Mouse (Mus musculus): ENCODE results near the gene Odf3b. TPM values are rescaled to one million over a fixed set of nuclear protein-coding genes. Genes with fewer than 3 reads are reported as not detected.
A peak's percentile ranks its signal among the peaks of the same experiment; 100 is the strongest.

The Odf3b gene
- polyA plus RNA-seq (2015; fragmentation: Nextera tagmentation; extraction: Ambion mirVana) = 0.54 and 0.94 TPM in 2 replicates

- peak within 1 kb of the TSS; percentile 58 for H3K4me2 ChIP-seq (ENCODE audit: low read depth, low read length)
- H3K4me3 ChIP-seq (replicated peaks; ENCODE audit: low read length) = peak within 1 kb of the TSS; percentile 42
- no peaks in the 10 kb centered on the region for H3K36me3 ChIP-seq (ENCODE audit: control insufficient read depth, insufficient read depth, low read length)
- peaks cover 42% of the 10 kb centered on the region for H3K27me3 ChIP-seq (ENCODE audit: control insufficient read depth, insufficient read depth, low read length)
- peak; percentile 18; the same call in 1 of the 2 replicates for ATAC-seq (ENCODE audit: insufficient read depth, low FRiP score)
- H3K9me3 ChIP-seq (replicated peaks; ENCODE audit: control insufficient read depth, low read length) = no peaks in the 10 kb centered on the region
- peak within 1 kb of the TSS; percentile 50 for H3K9ac ChIP-seq (ENCODE audit: low read length)
- under 1% methylated on average over 33 of the region's 33 CpGs for WGBS
- no peak within 1 kb of the TSS for H3K27ac ChIP-seq (ENCODE audit: low read length)
- peaks cover 12% of the 10 kb centered on the region for H3K4me1 ChIP-seq (ENCODE audit: control insufficient read depth, insufficient read depth, low read length)
Measured at GRCm38 (mm10) chr15:89378831-89379401, at the start of gene Odf3b. Gene Odf3b, minus strand, starts transcription at chr15:89379282.

GRCm38 (mm10) chr15:89428136-89428790 is 49.2 kb upstream of the Odf3b start:
- Histone ChIP-seq H3K4me3 (replicated peaks; ENCODE audit: low read length) (peak overlapping the region; percentile 92), H3K36me3 (ENCODE audit: control insufficient read depth, insufficient read depth, low read length) (0 out of 2 replicates have a peak, but pooled peaks cover 5% of the 10 kb centered on the region), H3K27me3 (ENCODE audit: control insufficient read depth, insufficient read depth, low read length) (no peaks in the 10 kb centered on the region), H3K9ac (ENCODE audit: low read length) (peak overlapping the region; percentile 82), H3K27ac (ENCODE audit: low read length) (no peak overlapping the region), H3K4me1 (ENCODE audit: control insufficient read depth, insufficient read depth, low read length) (peaks cover 7% of the 10 kb centered on the region; the same call in 1 of the 2 replicates), H3K4me2 (ENCODE audit: low read depth, low read length) (peak overlapping the region; percentile 70), H3K9me3 (replicated peaks; ENCODE audit: control insufficient read depth, low read length) (no peaks in the 10 kb centered on the region)
- no peak for ATAC-seq (ENCODE audit: insufficient read depth, low FRiP score)
- WGBS = 81% methylated on average over 19 of the region's 19 CpGs

GRCm38 (mm10) chr15:89426716-89427115 is 47.6 kb upstream of the Odf3b start:
- H3K27ac ChIP-seq (ENCODE audit: low read length) = no peak overlapping the region
- WGBS = 94% methylated on average over 10 of the region's 10 CpGs
- H3K4me3 ChIP-seq (replicated peaks; ENCODE audit: low read length) = no peak overlapping the region
- no peak overlapping the region for H3K9ac ChIP-seq (ENCODE audit: low read length)
- H3K4me1 ChIP-seq (ENCODE audit: control insufficient read depth, insufficient read depth, low read length) = peaks cover 7% of the 10 kb centered on the region; the same call in 1 of the 2 replicates
- H3K27me3 ChIP-seq (ENCODE audit: control insufficient read depth, insufficient read depth, low read length) = no peaks in the 10 kb centered on the region
- ATAC-seq (ENCODE audit: insufficient read depth, low FRiP score) = no peak
- H3K4me2 ChIP-seq (ENCODE audit: low read depth, low read length) = no peak overlapping the region
- no peaks in the 10 kb centered on the region for H3K9me3 ChIP-seq (replicated peaks; ENCODE audit: control insufficient read depth, low read length)
- H3K36me3 ChIP-seq (ENCODE audit: control insufficient read depth, insufficient read depth, low read length) = 0 out of 2 replicates have a peak, but pooled peaks cover 5% of the 10 kb centered on the region

GRCm38 (mm10) chr15:89425711-89426121 is 46.6 kb upstream of the Odf3b start, which contains the start of gene Cpt1b:
Gene Cpt1b, minus strand, starts transcription at chr15:89425863.
- no peaks in the 10 kb centered on the region for H3K9me3 ChIP-seq (replicated peaks; ENCODE audit: control insufficient read depth, low read length)
- H3K36me3 ChIP-seq (ENCODE audit: control insufficient read depth, insufficient read depth, low read length) = 0 out of 2 replicates have a peak, but pooled peaks cover 5% of the 10 kb centered on the region
- H3K9ac ChIP-seq (ENCODE audit: low read length) = no peak within 1 kb of the TSS
- H3K4me1 ChIP-seq (ENCODE audit: control insufficient read depth, insufficient read depth, low read length) = peaks cover 7% of the 10 kb centered on the region; the same call in 1 of the 2 replicates
- H3K4me3 ChIP-seq (replicated peaks; ENCODE audit: low read length) = no peak within 1 kb of the TSS
- ATAC-seq (ENCODE audit: insufficient read depth, low FRiP score) = no peak
- 44% methylated on average over 6 of the region's 6 CpGs for WGBS
- H3K27ac ChIP-seq (ENCODE audit: low read length) = no peak within 1 kb of the TSS
- no peak within 1 kb of the TSS for H3K4me2 ChIP-seq (ENCODE audit: low read depth, low read length)
- no peaks in the 10 kb centered on the region for H3K27me3 ChIP-seq (ENCODE audit: control insufficient read depth, insufficient read depth, low read length)

GRCm38 (mm10) chr15:89424621-89425020 is 45.5 kb upstream of the Odf3b start:
- Histone ChIP-seq H3K27me3 (ENCODE audit: control insufficient read depth, insufficient read depth, low read length) (no peaks in the 10 kb centered on the region), H3K4me2 (ENCODE audit: low read depth, low read length) (no peak overlapping the region), H3K9me3 (replicated peaks; ENCODE audit: control insufficient read depth, low read length) (no peaks in the 10 kb centered on the region), H3K27ac (ENCODE audit: low read length) (no peak overlapping the region), H3K4me1 (ENCODE audit: control insufficient read depth, insufficient read depth, low read length) (peaks cover 7% of the 10 kb centered on the region; the same call in 1 of the 2 replicates), H3K9ac (ENCODE audit: low read length) (no peak overlapping the region), H3K4me3 (replicated peaks; ENCODE audit: low read length) (no peak overlapping the region), H3K36me3 (ENCODE audit: control insufficient read depth, insufficient read depth, low read length) (0 out of 2 replicates have a peak, but pooled peaks cover 5% of the 10 kb centered on the region)
- no peak for ATAC-seq (ENCODE audit: insufficient read depth, low FRiP score)
- WGBS = 85% methylated on average over 8 of the region's 8 CpGs

GRCm38 (mm10) chr15:89421938-89422337 is 42.9 kb upstream of the Odf3b start:
- 0 out of 2 replicates have a peak, but pooled peaks cover 5% of the 10 kb centered on the region for H3K36me3 ChIP-seq (ENCODE audit: control insufficient read depth, insufficient read depth, low read length)
- WGBS = 95% methylated on average over 9 of the region's 9 CpGs

GRCm38 (mm10) chr15:89415282-89415681 is 36.2 kb upstream of the Odf3b start:
- no peak for ATAC-seq (ENCODE audit: insufficient read depth, low FRiP score)
- H3K4me3 ChIP-seq (replicated peaks; ENCODE audit: low read length) = no peak overlapping the region
- no peak overlapping the region for H3K9ac ChIP-seq (ENCODE audit: low read length)
- H3K27ac ChIP-seq (ENCODE audit: low read length) = no peak overlapping the region
- H3K9me3 ChIP-seq (replicated peaks; ENCODE audit: control insufficient read depth, low read length) = no peaks in the 10 kb centered on the region
- no peaks in the 10 kb centered on the region for H3K4me1 ChIP-seq (ENCODE audit: control insufficient read depth, insufficient read depth, low read length)
- 84% methylated on average over 8 of the region's 8 CpGs for WGBS
- H3K27me3 ChIP-seq (ENCODE audit: control insufficient read depth, insufficient read depth, low read length) = no peaks in the 10 kb centered on the region
- no peak overlapping the region for H3K4me2 ChIP-seq (ENCODE audit: low read depth, low read length)
- no peaks in the 10 kb centered on the region for H3K36me3 ChIP-seq (ENCODE audit: control insufficient read depth, insufficient read depth, low read length)

More at GRCm38 (mm10) chr15:89421938-89422337, 42.9 kb upstream of the Odf3b start:
- Histone ChIP-seq H3K27me3 (ENCODE audit: control insufficient read depth, insufficient read depth, low read length) (no peaks in the 10 kb centered on the region), H3K9ac (ENCODE audit: low read length) (no peak overlapping the region), H3K9me3 (replicated peaks; ENCODE audit: control insufficient read depth, low read length) (no peaks in the 10 kb centered on the region), H3K4me2 (ENCODE audit: low read depth, low read length) (no peak overlapping the region), H3K27ac (ENCODE audit: low read length) (no peak overlapping the region), H3K4me1 (ENCODE audit: control insufficient read depth, insufficient read depth, low read length) (no peaks in the 10 kb centered on the region), H3K4me3 (replicated peaks; ENCODE audit: low read length) (no peak overlapping the region)
- no peak for ATAC-seq (ENCODE audit: insufficient read depth, low FRiP score)

GRCm38 (mm10) chr15:89410118-89410517 is 31.0 kb upstream of the Odf3b start, which contains the start of gene Syce3:
Gene Syce3, minus strand, starts transcription at chr15:89410503.
- H3K36me3 ChIP-seq (ENCODE audit: control insufficient read depth, insufficient read depth, low read length) = no peaks in the 10 kb centered on the region
- H3K27me3 ChIP-seq (ENCODE audit: control insufficient read depth, insufficient read depth, low read length) = no peaks in the 10 kb centered on the region
- H3K27ac ChIP-seq (ENCODE audit: low read length) = no peak within 1 kb of the TSS
- ATAC-seq (ENCODE audit: insufficient read depth, low FRiP score) = no peak
- no peaks in the 10 kb centered on the region for H3K4me1 ChIP-seq (ENCODE audit: control insufficient read depth, insufficient read depth, low read length)
- no peak within 1 kb of the TSS for H3K9ac ChIP-seq (ENCODE audit: low read length)
- WGBS = 79% methylated on average over 23 of the region's 24 CpGs
- peaks cover 4% of the 10 kb centered on the region for H3K9me3 ChIP-seq (replicated peaks; ENCODE audit: control insufficient read depth, low read length)
- H3K4me3 ChIP-seq (replicated peaks; ENCODE audit: low read length) = no peak within 1 kb of the TSS
- H3K4me2 ChIP-seq (ENCODE audit: low read depth, low read length) = no peak within 1 kb of the TSS

- Histone ChIP-seq H3K4me1 (ENCODE audit: control insufficient read depth, insufficient read depth, low read length) (no peaks in the 10 kb centered on the region), H3K27ac (ENCODE audit: low read length) (no peak overlapping the region), H3K36me3 (ENCODE audit: control insufficient read depth, insufficient read depth, low read length) (no peaks in the 10 kb centered on the region), H3K9me3 (replicated peaks; ENCODE audit: control insufficient read depth, low read length) (peaks cover 4% of the 10 kb centered on the region), H3K4me3 (replicated peaks; ENCODE audit: low read length) (no peak overlapping the region), H3K4me2 (ENCODE audit: low read depth, low read length) (no peak overlapping the region), H3K9ac (ENCODE audit: low read length) (no peak overlapping the region), H3K27me3 (ENCODE audit: control insufficient read depth, insufficient read depth, low read length) (no peaks in the 10 kb centered on the region)
- no peak for ATAC-seq (ENCODE audit: insufficient read depth, low FRiP score)
Measured at GRCm38 (mm10) chr15:89406691-89407090, 27.6 kb upstream of the Odf3b start.

Data from stomach, embryonic 16.5 days (tissue).